ENCODE assay signal across 17 mouse cellular contexts in genomic region chr1:107353046-107353445, GRCm38 (mm10). TPM values are rescaled to one million over a fixed set of nuclear protein-coding genes. Genes with fewer than 3 reads are reported as not detected.
DNase-seq lines count a peak whose midpoint lies in the region; ATAC-seq and TF ChIP-seq lines count a peak whose summit lies in the region.
"Had no signal": no experiment of that assay in that cellular context is flagged by ENCODE, and none has a peak within 500 bp of the region (broad histone marks: within the 10 kb centered on the region; RNA-seq: fewer than 3 reads in every experiment).

No protein-coding gene starts in this region.

- peak; percentile 43 for TF ChIP-seq CTCF in heart, adult 2 months (IDR thresholded peaks at IDR 0.05)

- H3K27ac ChIP-seq in heart, adult 2 months = no peak overlapping the region
- H3K27ac ChIP-seq in ES-E14 (ENCODE audit: insufficient read depth, low read depth, low read length, poor library complexity, severe bottlenecking) = no peak overlapping the region
- H3K27ac ChIP-seq in heart, embryonic 12.5 days (ENCODE audit: poor library complexity, severe bottlenecking) = no peak overlapping the region
- H3K27ac ChIP-seq: limb, embryonic 13.5 days had no signal

- H3K27me3 ChIP-seq in heart, adult 2 months (ENCODE audit: control insufficient read depth, insufficient read depth, low read length) = no peaks in the 10 kb centered on the region
- H3K27me3 ChIP-seq in heart, embryonic 12.5 days (replicated peaks) = no peaks in the 10 kb centered on the region
- H3K27me3 ChIP-seq: limb, embryonic 13.5 days had no signal

- intact Hi-C loops in heart, adult 2 months (cut with DNase I) = no loop called here
- intact Hi-C loops in gastrocnemius, postnatal 14 days (cut with DNase I; ENCODE audit: low total_unique reads) = no loop called here

- no peaks in the 10 kb centered on the region for H3K9me3 ChIP-seq in ES-E14 (ENCODE audit: control insufficient read depth, insufficient read depth, low read depth, low read length)
- no peaks in the 10 kb centered on the region for H3K9me3 ChIP-seq in heart, embryonic 12.5 days (replicated peaks)
- H3K9me3 ChIP-seq: limb, embryonic 13.5 days had no signal

- H3K4me1 ChIP-seq in heart, adult 2 months (ENCODE audit: control insufficient read depth, insufficient read depth, low read length) = no peaks in the 10 kb centered on the region
- no peaks in the 10 kb centered on the region for H3K4me1 ChIP-seq in ES-E14 (ENCODE audit: control insufficient read depth in 2 of 2, insufficient read depth in 2 of 2, low read length in 2 of 2, poor library complexity in 1 of 2)
- H3K4me1 ChIP-seq in heart, embryonic 12.5 days (replicated peaks) = 0 out of 2 replicates have a peak, but pooled peaks cover 3% of the 10 kb centered on the region
- H3K4me1 ChIP-seq: limb, embryonic 13.5 days had no signal

- no peak for ATAC-seq in heart, embryonic 12.5 days (ENCODE audit: insufficient number of reproducible peaks, low FRiP score)

- no peaks in the 10 kb centered on the region for H3K36me3 ChIP-seq in heart, adult 2 months (ENCODE audit: control insufficient read depth, insufficient read depth, low read length)
- H3K36me3 ChIP-seq in ES-E14 (ENCODE audit: control insufficient read depth, insufficient read depth, low read length, poor library complexity, severe bottlenecking) = no peaks in the 10 kb centered on the region
- H3K36me3 ChIP-seq in heart, embryonic 12.5 days = no peaks in the 10 kb centered on the region
- H3K36me3 ChIP-seq: limb, embryonic 13.5 days had no signal

- in situ Hi-C loops in ES-E14 (cut with MboI; ENCODE audit: low sequenced_read_pairs in 2 of 2, unreplicated experiment in 2 of 2) = no loop called here

- no peaks in the 10 kb centered on the region for H3K79me2 ChIP-seq in heart, adult 2 months (replicated peaks; ENCODE audit: control insufficient read depth, insufficient read depth, low read length)

- no peak overlapping the region for H3K4me2 ChIP-seq in heart, embryonic 12.5 days
- H3K4me2 ChIP-seq: limb, embryonic 13.5 days had no signal

- no peak overlapping the region for H3K4me3 ChIP-seq in heart, adult 2 months
- H3K4me3 ChIP-seq in ES-E14 (ENCODE audit: insufficient read depth in 1 of 2, low read depth in 1 of 2, low read length in 2 of 2, poor library complexity in 1 of 2, severe bottlenecking in 1 of 2) = no peak overlapping the region
- no peak overlapping the region for H3K4me3 ChIP-seq in heart, embryonic 12.5 days
- H3K4me3 ChIP-seq: limb, embryonic 13.5 days had no signal

- TF ChIP-seq EP300 in heart, adult 2 months (IDR thresholded peaks at IDR 0.05; ENCODE audit: insufficient read depth, low read depth, low read length) = no peak

- 39% methylated on average over 3 of the region's 3 CpGs for WGBS in heart, adult 2 months
- 39% methylated on average over 3 of the region's 3 CpGs for WGBS in heart, embryonic 12.5 days

- no peak for TF ChIP-seq POLR2A in heart, adult 2 months (IDR thresholded peaks at IDR 0.05; ENCODE audit: insufficient read depth, low read depth, low read length)

- H3K9ac ChIP-seq in heart, adult 2 months (ENCODE audit: low read depth, low read length) = no peak overlapping the region
- H3K9ac ChIP-seq in ES-E14 (ENCODE audit: insufficient read depth, low read depth, low read length, poor library complexity, severe bottlenecking) = no peak overlapping the region
- H3K9ac ChIP-seq in heart, embryonic 12.5 days = no peak overlapping the region
- H3K9ac ChIP-seq: limb, embryonic 13.5 days had no signal

- no peak for DNase-seq in heart, adult 2 months
- DNase-seq in heart, adult 9 months (ENCODE audit: low spot score in 2 of 2) = no peak
- DNase-seq in 3T3-L1 (ENCODE audit: low read depth, low spot score) (peak; percentile 6), ES-E14 (ENCODE audit: low read depth, low spot score) (peak; percentile 11)
- peak; percentile 4 for DNase-seq in embryo, embryonic 11 days
- no peak for DNase-seq in layer of hippocampus, postnatal 25 days (ENCODE audit: extremely low spot score in 1 of 2, low spot score in 1 of 2)
- no peak for DNase-seq in gastrocnemius, postnatal 14 days
- DNase-seq: adrenal gland, adult 2 months; cerebellum, adult 11-12 months; gastrocnemius, postnatal 25 days; heart, postnatal 14 days; kidney, adult 18-20 months; layer of hippocampus, adult 9-11 months; thymus, adult 2 months had no signal

TF ChIP-seq in ES-E14, 5 proteins besides CTCF, POLR2A, EP300 and RAD21:
- TF ChIP-seq MAFK (IDR thresholded peaks at IDR 0.05; ENCODE audit: insufficient read depth, low read depth, low read length) (no peak), ZC3H11A (IDR thresholded peaks at IDR 0.05; ENCODE audit: borderline replicate concordance, low read depth, low read length) (no peak), ZNF384 (IDR thresholded peaks at IDR 0.05; ENCODE audit: low read depth, low read length) (no peak), CHD2 (IDR thresholded peaks at IDR 0.05; ENCODE audit: low read depth, low read length) (no peak), HCFC1 (IDR thresholded peaks at IDR 0.05; ENCODE audit: borderline replicate concordance, insufficient read depth, low read length) (no peak)

RNA-seq across cellular contexts. Expression of gene Serpinb11, which starts 8.0 kb away (rescaled TPM):
- total RNA-seq in heart, adult 2 months (2021) = not detected
- not detected in 2 replicates for polyA plus RNA-seq in heart, adult 2 months (2012; rRNA removed)
- not detected in 2 replicates for total RNA-seq in ES-E14 (2012; rRNA removed)
- total RNA-seq in layer of hippocampus, postnatal 25 days (2021) = not detected
- polyA plus RNA-seq in heart, embryonic 12.5 days (2016; fragmentation: Nextera tagmentation; extraction: Ambion mirVana) = not detected in 2 replicates
- total RNA-seq in gastrocnemius, postnatal 14 days (2021) = not detected
- total RNA-seq: adrenal gland, adult 2 months; gastrocnemius, postnatal 25 days; heart, postnatal 14 days had no signal
- polyA plus RNA-seq: adrenal gland, adult 2 months; limb, embryonic 13.5 days; spleen, adult 2 months had no signal

RNA-seq across cellular contexts. Expression of gene Serpinb7, which starts 46.4 kb away (rescaled TPM):
- total RNA-seq in heart, adult 2 months (2021) = not detected
- not detected in 2 replicates for polyA plus RNA-seq in heart, adult 2 months (2012; rRNA removed)
- not detected in 2 replicates for total RNA-seq in ES-E14 (2012; rRNA removed)
- total RNA-seq in layer of hippocampus, postnatal 25 days (2021) = not detected
- polyA plus RNA-seq in heart, embryonic 12.5 days (2016; fragmentation: Nextera tagmentation; extraction: Ambion mirVana) = not detected in 2 replicates
- not detected for total RNA-seq in gastrocnemius, postnatal 14 days (2021)
- total RNA-seq: adrenal gland, adult 2 months; gastrocnemius, postnatal 25 days; heart, postnatal 14 days had no signal
- polyA plus RNA-seq: adrenal gland, adult 2 months had no signal

Comparison
In these comparisons a context has a peak if more than half of its experiments do, and no peak if none do; other contexts are left out.
1. DNase-seq: peak in 3T3-L1 (single experiment), ES-E14 (single experiment) and embryo, embryonic 11 days (single experiment); none in heart, adult 2 months (0 of 2), heart, adult 9 months (0 of 2), layer of hippocampus, postnatal 25 days (0 of 2) and gastrocnemius, postnatal 14 days (single experiment).